Mouse (Mus musculus): ENCODE data around the gene Galntl6. TPM values are rescaled to one million over a fixed set of nuclear protein-coding genes. Genes with fewer than 3 reads are reported as not detected.

Galntl6 gene
- total and polyA plus RNA-seq, 3 experiments, result 0.03 to 0.31 TPM; not detected in 1

DNA sequence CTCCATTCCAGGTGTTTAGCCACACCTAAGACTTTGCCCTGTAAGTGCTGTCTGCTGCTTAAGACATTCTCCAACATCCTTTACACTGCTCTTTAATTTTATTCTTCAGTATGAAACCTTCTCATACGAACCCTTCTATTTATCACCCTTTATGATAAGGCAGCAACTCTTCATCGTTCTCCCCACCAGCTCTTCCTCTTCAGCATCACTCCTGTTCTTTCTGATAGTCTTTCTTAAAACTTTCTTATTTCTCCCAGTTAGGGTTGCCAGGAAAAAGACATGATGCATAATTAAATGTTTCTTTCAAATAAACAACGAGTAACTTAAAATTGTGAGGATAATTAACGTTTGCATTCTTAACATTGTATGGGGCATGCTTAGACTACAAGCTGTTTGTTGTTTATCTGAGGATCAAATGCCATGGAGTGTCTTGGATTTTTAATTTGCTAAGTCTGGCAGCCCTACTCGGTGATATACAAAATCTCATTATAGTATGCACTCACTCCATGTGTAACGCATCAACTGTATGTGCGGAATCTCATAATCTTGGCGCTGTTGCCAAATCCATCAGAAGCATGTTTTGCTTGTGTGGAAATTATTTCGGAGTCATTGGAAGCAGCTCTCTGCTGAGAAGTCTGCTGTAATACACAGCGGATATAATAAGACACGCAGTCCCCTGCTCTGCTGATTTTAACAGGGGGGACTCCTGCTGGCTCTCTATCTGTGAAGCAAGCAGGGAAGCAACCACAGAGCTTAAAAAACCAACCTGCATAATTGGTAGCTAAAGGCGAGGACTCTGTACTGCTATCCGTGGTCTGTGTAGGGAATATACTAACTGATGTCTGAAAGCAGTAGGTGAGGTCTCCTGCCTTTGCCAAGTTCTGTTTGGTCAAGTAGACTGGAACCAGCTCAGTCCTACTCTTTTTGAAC, 1069.7 kb downstream of the Galntl6 start:
- no peak for DNase-seq

DNA sequence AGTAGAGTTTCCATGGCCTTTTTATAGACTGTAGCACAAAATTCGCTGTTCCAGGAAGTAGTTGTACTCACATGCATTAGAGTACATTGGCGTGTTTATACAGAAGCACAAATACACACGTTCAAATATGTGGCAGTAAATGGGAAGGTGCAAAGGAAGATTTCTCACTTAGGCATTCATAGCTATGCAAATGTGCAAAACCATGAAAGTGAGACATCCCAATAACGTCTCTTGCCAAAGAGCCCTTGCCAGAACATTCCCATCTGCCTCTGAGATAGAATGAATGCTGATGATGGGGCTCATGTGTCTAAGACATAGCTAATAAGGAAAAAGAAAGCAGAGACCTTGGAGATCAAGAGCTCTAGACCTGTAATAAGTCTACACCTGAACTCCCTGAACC, 1071.0 kb downstream of the Galntl6 start:
- DNase-seq, result no peak

DNA sequence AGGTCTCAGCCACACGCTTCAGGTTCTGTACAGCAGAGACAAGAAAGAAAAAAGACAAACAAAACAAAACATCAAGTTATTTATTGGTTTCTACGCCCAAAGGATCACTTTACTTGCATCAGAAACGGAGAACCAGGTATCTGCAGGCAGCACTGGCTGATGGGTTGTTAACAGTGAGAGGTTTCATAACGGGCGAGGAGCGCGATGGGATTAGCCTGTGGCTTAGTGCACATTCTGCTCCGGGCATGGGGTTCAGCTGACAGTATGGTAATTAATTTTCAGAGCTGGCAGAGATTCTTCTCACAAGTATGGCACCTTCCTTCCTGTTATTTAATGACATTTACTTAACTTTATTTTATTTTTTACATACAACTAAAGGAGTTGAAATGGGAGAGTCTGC, 1075.1 kb downstream of the Galntl6 start:
- DNase-seq, result no peak

DNA sequence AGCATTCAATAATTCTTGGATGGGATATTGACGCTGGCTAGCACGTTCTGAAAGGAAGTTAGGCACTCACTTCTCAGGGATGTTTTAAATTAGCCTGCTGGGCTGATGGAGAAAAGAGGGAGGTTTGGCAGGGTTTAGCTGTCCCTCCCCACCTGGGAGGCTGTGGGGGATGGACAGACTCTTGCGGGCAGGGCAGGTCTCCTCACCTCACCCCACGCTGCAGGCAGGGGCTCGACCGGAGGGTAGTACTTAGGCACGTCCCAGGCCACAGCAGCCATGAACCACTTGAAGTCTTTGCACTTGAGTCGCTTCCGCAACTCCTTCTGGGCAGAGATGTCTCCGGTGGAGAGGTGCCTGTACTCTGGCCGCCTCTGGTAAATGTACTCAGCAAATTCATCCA, 1075.5 kb downstream of the Galntl6 start:
- DNase-seq, result no peak

- no peak for DNase-seq
These were observed 1076.1 kb downstream of the Galntl6 start for GRCm38 (mm10) chr8:57836201-57836883.

DNA sequence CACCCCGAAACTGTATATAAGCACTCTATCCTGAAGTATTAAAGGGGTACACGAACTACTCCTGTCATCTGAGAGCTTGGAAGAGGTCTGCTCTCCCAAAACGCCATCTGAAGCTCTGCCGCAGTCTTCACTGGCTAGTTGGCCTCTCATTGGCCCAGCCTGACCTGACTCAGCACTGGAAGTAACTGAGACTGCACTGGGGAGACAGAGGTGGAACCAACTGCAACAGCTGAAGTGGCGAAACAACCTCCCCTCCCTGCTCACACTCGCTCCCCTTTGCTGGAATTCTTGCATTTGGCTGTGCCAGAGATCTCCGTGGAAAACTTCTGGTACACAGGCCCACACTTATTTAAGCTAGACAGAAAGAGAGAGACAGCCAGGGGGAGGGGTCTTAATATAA, 1089.3 kb downstream of the Galntl6 start:
- DNase-seq, result no peak

GRCm38 (mm10) chr8:57816034-57816433, 1096.4 kb downstream of the Galntl6 start:
- no peak for DNase-seq

- no peak for DNase-seq
These were observed 1105.4 kb downstream of the Galntl6 start for GRCm38 (mm10) chr8:57807060-57807459.

GRCm38 (mm10) chr8:57805094-57805493, 1107.3 kb downstream of the Galntl6 start:
- DNase-seq, result no peak

DNA sequence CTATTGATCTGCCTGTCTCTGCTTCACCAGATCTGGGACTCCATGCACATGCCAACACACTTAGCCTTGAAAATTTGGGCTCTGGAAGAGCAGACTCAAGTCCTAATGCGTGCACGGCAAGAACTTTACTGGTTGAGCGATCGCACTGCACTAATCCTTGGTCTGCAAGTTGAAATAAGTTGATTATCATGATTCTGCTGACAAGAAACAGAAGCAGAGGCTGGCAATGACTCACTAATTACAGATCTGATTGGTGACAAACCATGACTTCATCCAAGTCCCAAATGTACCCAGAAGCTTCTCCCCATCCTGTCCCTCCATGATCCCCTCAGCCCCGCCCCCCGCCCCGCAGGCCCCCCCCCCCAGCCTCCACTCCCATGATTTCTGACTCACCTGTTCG, 1108.6 kb downstream of the Galntl6 start:
- no peak for DNase-seq

DNA sequence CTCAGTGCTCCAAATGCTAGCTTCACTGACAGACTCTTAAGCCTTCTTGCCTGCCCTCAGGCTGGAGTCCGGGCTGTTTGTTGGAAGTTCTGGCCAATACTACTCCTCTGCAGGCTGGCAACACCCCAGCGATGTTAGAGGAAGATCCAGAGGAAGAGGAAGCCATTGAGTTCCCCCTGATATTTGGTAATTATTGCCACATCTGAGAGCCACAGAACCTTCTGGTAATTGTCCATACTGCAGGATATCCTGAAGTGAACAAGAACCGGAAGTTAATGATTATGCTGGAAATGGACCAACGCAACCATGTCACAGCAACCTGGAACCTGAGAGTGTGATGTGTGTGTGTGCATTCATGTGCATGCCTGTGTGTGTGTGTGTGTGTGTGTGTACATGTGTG, 1111.2 kb downstream of the Galntl6 start:
- no peak for DNase-seq

- DNase-seq, result peak; percentile 64
These were observed 1112.1 kb downstream of the Galntl6 start for GRCm38 (mm10) chr8:57800327-57800726.

DNA sequence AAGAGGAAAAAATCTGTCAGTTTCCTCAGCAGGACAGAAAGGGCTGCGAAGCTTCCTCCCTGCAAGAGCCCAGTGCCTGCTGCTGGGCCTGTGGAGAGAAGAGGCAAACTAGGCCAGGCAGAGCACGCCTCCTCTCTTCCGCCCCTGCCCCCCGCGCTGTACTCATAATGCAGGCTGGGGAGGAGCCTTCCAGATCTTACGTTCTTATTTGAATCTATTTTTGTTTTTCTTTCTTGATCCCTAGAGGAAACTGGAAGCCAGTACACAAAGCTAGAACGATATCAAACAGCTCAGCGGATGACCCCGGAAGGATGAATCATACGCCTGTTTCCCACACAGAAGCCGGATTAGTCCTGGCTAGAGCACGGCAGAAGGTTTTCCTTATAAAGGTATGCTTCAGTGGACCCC, 1112.6 kb downstream of the Galntl6 start:
- DNase-seq, result peak; percentile 72

- DNase-seq, result no peak
These were observed 1119.0 kb downstream of the Galntl6 start for GRCm38 (mm10) chr8:57793455-57793854.

DNA sequence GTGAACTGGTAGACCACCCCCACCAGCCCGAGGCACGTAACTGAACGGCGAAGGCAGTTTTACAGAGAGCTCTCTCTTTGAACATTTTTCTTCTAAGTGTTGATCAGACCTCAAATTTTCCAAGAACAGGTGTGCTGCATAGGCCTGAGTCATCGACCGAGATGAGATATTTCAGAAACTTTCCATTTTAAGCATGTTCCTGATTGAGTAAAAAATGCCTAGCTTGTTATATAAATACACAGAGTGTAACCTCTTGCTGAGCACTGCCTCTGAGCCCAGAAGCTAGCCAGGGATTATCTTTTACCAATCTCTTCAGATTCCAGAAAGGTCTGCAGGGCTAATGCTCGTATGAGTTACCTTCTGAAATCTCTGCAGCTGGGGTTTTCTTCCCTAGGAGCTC, 1120.2 kb downstream of the Galntl6 start:
- DNase-seq, result no peak

DNA sequence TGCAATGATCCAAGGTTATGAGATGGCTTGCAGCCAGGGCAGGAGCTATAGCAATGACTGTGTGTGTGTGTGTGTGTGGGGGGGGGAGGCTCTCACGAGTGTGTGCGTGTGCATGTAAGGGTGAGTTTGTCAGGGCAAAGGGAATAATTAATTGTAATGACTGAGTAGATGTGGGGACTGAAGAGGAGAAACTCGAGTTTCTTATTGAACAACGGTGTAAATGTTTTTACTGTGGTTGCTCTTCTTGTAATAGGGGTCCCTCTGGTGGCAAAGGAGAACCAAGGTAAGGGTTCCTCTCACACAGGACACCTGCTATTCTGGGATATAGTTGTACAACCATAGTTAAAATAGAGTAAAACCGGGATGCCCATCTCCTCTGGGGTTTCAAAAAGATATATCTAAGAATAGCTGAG, 1121.1 kb downstream of the Galntl6 start:
- peak; percentile 34 for DNase-seq

DNA sequence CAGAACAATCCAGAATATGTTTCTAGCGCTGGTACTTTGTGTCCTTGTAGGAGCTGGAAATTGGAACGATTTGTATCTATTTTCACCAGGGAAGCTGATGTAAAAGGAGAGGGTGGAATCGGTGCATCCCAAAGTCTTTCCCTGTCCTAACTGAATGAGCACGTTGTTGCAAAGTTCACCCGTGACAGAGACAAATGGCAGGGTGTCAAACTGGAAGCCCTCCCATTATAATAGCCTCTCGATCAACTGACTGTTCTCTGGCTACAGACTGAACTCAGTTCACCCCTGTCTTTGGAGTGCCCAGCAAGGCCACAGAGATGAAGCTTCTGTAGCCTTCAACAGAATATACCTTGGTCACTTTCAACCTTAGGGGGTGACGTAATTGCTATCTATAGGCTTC, 1132.9 kb downstream of the Galntl6 start:
- no peak for DNase-seq

- no peak for DNase-seq
These were observed 1134.3 kb downstream of the Galntl6 start for GRCm38 (mm10) chr8:57777988-57778721.

DNA sequence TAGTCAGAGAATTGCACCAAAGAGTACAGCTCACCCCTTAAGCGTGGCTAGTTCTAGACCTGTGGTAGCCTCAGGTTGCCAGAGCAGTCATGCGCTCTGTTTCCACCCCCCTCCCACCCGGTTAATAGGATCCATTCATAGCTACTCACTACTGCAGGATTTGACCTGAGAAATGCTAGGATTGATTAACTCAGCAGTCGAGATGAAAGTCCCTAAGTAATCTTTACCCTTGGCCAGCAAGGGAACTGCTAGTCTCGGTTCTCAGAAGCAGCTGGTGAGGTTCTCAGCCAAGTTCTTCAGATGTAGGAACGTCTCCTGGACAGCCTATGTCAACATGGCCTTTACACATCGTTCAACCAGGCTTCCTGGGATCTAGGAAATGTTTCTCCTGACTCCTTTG, 1135.7 kb downstream of the Galntl6 start:
- no peak for DNase-seq

- DNase-seq, result no peak
These were observed 1139.6 kb downstream of the Galntl6 start for GRCm38 (mm10) chr8:57772732-57773265.

GRCm38 (mm10) chr8:57767541-57767940, 1144.9 kb downstream of the Galntl6 start:
- DNase-seq, result no peak

- DNase-seq, result no peak
These were observed 1145.9 kb downstream of the Galntl6 start for GRCm38 (mm10) chr8:57766471-57767065.

All from adrenal gland, adult 2 months (tissue).